Mouse (Mus musculus): ENCODE results near the gene Ctbs. TPM values are rescaled to one million over a fixed set of nuclear protein-coding genes. Genes with fewer than 3 reads are reported as not detected.
"Not testable (repeated sequence)": the region's sequence is repeated elsewhere in the genome, so short reads cannot be mapped to it uniquely, and the experiment has no call there.

Gene Ctbs
- polyA plus RNA-seq, 1 experiment from 2014 or later, result 4.3 TPM

DNA sequence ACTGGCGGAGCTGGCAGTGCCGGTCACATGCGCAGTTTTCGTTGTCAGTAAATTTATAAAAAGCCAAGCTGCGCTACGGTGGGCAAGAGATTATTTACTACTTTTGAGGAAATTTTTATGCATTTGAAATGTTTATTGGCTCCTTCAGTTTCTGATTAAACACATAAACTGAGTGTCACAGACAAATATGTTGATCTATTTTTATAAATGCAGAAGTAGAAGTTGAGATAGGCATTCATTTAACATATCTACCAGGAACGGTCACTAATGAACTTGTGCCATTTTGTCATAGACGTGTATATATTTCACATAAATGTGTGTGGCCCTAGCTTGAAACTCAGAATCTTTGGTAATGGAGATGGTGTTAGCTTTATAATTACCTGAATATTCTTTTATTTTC, 31.7 kb upstream of the Ctbs start:
- Histone ChIP-seq H3K27me3 (ENCODE audit: insufficient read depth, poor library complexity, severe bottlenecking) (no peaks in the 10 kb centered on the region), H3K27ac (no peak overlapping the region), H3K4me1 (replicated peaks) (0 out of 2 replicates have a peak, but pooled peaks cover 10% of the 10 kb centered on the region), H3K36me3 (peaks cover 79% of the 10 kb centered on the region), H3K4me3 (no peak overlapping the region), H3K9me3 (no peaks in the 10 kb centered on the region)
- DNase-seq (ENCODE audit: low spot score), result no peak
- WGBS, result 99% methylated on average over 8 of the region's 8 CpGs

DNA sequence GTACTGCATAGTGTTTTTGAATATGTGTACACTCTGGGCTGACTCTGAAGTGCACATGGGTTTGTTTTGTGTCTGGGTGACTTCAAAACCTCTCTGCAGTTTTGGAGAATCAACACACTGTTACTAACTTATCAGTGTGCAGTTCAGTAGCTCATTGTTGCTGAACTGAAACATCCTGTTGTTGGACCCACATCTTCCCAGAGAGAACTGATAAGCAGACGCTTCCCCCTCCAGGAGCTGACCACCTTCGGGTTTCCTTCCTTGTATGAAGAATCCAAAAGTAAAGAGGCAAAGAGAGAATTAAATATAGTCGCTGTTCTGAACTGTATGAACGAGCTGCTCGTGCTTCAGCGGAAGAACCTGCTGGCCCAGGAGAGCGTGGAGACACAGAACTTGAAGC, 30.7 kb upstream of the Ctbs start:
- no peaks in the 10 kb centered on the region for H3K27me3 ChIP-seq (ENCODE audit: insufficient read depth, poor library complexity, severe bottlenecking)
- no peak for DNase-seq (ENCODE audit: low spot score)
- WGBS, result 88% methylated on average over 7 of the region's 7 CpGs
- no peak overlapping the region for H3K27ac ChIP-seq
- H3K36me3 ChIP-seq, result peaks cover 89% of the 10 kb centered on the region
- H3K9me3 ChIP-seq, result no peaks in the 10 kb centered on the region
- no peak overlapping the region for H3K4me3 ChIP-seq
- H3K4me1 ChIP-seq (replicated peaks), result 0 out of 2 replicates have a peak, but pooled peaks cover 10% of the 10 kb centered on the region

DNA sequence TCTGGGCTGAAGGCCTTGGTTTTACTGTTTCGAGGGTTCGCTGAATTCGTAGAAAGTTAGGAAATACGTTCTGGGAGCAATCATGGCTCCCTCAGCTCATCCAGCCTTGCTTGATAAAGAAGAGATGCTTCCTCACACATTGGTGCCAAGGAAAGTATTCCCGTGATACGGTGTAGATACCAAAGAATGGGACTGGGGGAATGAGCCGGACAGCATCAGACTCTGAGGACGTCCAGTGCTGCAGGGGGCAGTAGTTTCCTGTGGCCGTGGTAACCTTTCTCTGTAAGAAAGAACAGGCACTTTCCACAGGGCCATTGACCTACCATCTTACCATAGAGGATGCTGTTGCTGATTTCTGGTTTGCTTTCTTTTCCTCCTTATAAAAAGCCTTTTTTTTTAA, 30.1 kb upstream of the Ctbs start:
- 90% methylated on average over 9 of the region's 9 CpGs for WGBS
- Histone ChIP-seq H3K4me1 (replicated peaks) (0 out of 2 replicates have a peak, but pooled peaks cover 7% of the 10 kb centered on the region), H3K9me3 (no peaks in the 10 kb centered on the region), H3K4me3 (no peak overlapping the region), H3K36me3 (peaks cover 83% of the 10 kb centered on the region), H3K27me3 (ENCODE audit: insufficient read depth, poor library complexity, severe bottlenecking) (no peaks in the 10 kb centered on the region), H3K27ac (no peak overlapping the region)
- DNase-seq (ENCODE audit: low spot score), result no peak

DNA sequence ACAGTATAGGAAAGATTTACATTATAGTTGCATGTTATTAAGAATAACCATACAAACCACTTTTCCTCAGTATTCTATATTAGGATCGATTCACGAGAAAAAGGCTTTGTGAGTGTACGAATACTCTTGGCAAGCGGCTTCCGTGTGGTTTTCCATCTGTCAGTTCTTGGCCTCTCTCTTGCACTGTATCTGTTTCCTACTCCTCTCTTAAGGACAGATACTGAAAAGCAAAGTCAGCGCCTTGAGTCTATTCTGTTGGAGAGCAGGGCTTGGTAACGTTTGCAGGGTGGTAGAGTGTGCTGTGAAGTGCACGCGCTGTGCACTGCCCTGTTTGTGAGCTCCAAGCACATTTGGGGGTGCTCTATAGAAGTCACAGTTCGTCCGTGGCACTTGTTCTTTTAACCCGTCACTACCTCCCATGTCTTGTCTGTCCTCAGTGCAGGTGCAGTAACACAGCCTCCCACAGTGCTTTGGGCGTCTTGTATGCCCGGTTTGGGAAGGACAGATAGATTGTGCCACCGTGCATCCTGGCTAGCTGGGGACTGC, 29.5 kb upstream of the Ctbs start:
- DNase-seq (ENCODE audit: low spot score), result no peak
- Histone ChIP-seq H3K27me3 (ENCODE audit: insufficient read depth, poor library complexity, severe bottlenecking) (no peaks in the 10 kb centered on the region), H3K9me3 (no peaks in the 10 kb centered on the region), H3K36me3 (peaks cover 78% of the 10 kb centered on the region), H3K27ac (no peak overlapping the region), H3K4me3 (no peak overlapping the region), H3K4me1 (replicated peaks) (0 out of 2 replicates have a peak, but pooled peaks cover 3% of the 10 kb centered on the region)
- 95% methylated on average over 15 of the region's 15 CpGs for WGBS

DNA sequence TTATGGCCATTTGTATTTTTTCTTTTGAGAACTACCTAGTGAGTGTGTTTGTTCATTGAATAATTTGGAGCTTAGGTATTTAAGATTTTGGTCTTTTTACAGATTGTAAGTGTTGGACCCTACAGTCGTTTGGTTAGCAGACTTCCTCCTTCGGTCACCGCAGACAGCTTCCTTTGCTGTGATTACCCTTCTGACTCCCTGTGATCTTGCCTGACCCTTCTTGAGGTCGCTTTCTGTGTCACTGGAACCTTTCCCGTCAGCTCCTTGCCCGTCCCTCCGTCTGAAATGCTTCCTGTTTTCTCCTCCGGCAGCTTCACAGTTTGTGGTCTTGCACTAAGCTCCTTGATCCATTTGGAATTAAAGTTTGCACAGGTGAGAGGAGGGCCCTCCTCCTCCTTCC, 27.8 kb upstream of the Ctbs start:
- 59% methylated on average over 8 of the region's 8 CpGs for WGBS
- H3K36me3 ChIP-seq, result peaks cover 75% of the 10 kb centered on the region

DNA sequence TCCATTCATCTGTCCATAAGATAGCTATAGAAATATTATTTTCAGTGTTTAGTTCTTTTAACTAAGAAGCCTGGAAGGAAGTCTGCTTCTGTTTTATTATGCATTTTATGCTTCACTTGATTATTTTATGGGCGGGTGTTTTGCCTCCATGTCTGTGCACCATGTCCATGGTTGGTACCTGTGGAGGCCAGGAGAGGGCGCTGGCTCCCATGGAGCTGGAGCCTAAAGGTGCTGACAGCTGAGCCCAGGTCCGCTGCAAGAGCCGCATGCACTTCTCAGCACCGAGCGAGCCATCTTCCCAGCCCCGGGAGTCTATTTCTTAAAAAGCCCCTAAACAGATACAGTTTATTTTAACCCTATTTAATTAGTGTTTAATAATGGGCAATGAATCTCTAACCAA, 25.9 kb upstream of the Ctbs start:
- Histone ChIP-seq H3K4me3 (no peak overlapping the region), H3K9me3 (no peaks in the 10 kb centered on the region), H3K27me3 (ENCODE audit: insufficient read depth, poor library complexity, severe bottlenecking) (no peaks in the 10 kb centered on the region), H3K27ac (no peak overlapping the region), H3K4me1 (replicated peaks) (peaks cover 11% of the 10 kb centered on the region; the same call in 1 of the 2 replicates), H3K36me3 (peaks cover 78% of the 10 kb centered on the region)
- WGBS, result 84% methylated on average over 7 of the region's 7 CpGs
- DNase-seq (ENCODE audit: low spot score), result no peak

More for the DNA sequence above, 27.8 kb upstream of the Ctbs start:
- no peaks in the 10 kb centered on the region for H3K27me3 ChIP-seq (ENCODE audit: insufficient read depth, poor library complexity, severe bottlenecking)
- H3K4me1 ChIP-seq (replicated peaks), result peaks cover 11% of the 10 kb centered on the region; the same call in 1 of the 2 replicates
- no peak overlapping the region for H3K4me3 ChIP-seq
- DNase-seq (ENCODE audit: low spot score), result no peak
- no peak overlapping the region for H3K27ac ChIP-seq
- no peaks in the 10 kb centered on the region for H3K9me3 ChIP-seq

DNA sequence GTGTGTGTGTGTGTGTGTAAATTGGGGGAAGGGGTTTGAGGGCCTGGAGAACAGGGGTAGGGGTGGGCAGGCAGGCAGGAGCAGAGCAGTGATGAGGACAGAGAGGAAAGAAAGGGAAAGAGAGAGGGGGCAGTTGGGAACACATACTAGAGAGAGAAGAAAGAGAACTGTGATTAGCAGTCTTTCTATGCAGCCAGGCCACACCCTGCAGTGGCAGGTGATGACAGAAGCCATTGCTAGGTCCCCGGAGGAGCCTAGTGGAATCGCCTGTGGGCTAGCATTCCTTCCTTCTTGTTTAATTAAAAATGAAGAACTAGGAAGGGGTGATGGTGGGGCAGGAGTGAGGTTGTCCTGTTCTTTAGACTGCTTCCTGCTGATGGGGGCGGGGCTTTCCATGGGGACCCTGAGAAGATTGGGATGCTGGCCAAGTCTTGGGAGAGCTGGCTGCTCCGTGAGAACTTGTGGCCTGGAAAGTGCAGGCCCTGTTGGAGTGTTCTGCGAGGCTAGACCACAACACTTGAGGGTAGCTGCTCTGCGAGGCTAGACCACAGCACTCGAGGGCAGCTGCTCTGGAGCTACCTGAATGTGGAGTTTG, 25.2 kb upstream of the Ctbs start:
- Histone ChIP-seq H3K27me3 (ENCODE audit: insufficient read depth, poor library complexity, severe bottlenecking) (no peaks in the 10 kb centered on the region), H3K9me3 (no peaks in the 10 kb centered on the region), H3K27ac (no peak overlapping the region), H3K36me3 (peaks cover 78% of the 10 kb centered on the region), H3K4me1 (replicated peaks) (peaks cover 11% of the 10 kb centered on the region; the same call in 1 of the 2 replicates), H3K4me3 (no peak overlapping the region)
- no peak for DNase-seq (ENCODE audit: low spot score)
- WGBS, result 79% methylated on average over 7 of the region's 7 CpGs

DNA sequence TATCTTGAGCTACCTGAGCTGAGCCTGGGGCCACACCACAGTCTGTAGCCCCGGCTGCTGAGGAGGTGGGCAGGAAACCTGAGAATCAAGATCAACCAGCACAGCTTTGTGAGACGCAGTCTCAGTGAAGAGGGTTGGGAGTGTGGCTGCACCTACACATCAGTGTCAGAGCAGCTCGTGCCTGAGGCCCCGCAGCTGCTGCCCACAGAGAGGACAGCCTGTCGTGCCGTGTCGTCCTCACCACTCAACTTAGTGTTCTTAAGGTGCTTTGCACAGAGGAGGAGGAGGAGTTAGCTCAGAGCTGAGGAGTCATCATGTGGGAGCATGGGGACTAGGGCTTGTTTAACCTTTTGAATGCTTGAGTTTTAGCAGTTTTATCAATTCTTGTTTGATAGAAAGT, 23.7 kb upstream of the Ctbs start:
- Histone ChIP-seq H3K4me3 (no peak overlapping the region), H3K27me3 (ENCODE audit: insufficient read depth, poor library complexity, severe bottlenecking) (no peaks in the 10 kb centered on the region), H3K36me3 (peaks cover 74% of the 10 kb centered on the region), H3K4me1 (replicated peaks) (peaks cover 11% of the 10 kb centered on the region; the same call in 1 of the 2 replicates), H3K9me3 (no peaks in the 10 kb centered on the region), H3K27ac (no peak overlapping the region)
- 73% methylated on average over 7 of the region's 7 CpGs for WGBS
- no peak for DNase-seq (ENCODE audit: low spot score)

DNA sequence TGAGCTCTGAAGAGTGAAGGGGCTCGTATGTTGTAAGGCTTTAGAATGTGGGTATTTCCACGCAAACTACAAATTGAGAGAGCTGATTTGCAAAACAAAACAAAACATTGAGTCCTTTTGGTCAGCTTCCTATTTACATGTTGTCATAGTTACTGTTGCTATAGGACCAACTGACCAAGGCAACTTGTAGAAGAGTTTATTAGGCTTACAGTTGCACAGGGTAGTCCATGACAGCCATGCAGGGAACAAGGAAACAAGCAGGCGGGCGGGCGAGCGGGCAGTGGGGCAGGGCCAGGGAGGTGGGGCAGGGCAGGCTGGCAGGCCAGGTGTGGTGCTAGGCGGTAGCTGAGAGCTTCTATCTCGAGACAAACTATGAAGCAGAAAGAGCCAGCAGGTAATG, 23.1 kb upstream of the Ctbs start:
- Histone ChIP-seq H3K4me3 (no peak overlapping the region), H3K9me3 (no peaks in the 10 kb centered on the region), H3K4me1 (replicated peaks) (peaks cover 11% of the 10 kb centered on the region; the same call in 1 of the 2 replicates), H3K36me3 (peaks cover 75% of the 10 kb centered on the region), H3K27ac (no peak overlapping the region), H3K27me3 (ENCODE audit: insufficient read depth, poor library complexity, severe bottlenecking) (no peaks in the 10 kb centered on the region)
- WGBS, result 85% methylated on average over 8 of the region's 8 CpGs
- DNase-seq (ENCODE audit: low spot score), result no peak

DNA sequence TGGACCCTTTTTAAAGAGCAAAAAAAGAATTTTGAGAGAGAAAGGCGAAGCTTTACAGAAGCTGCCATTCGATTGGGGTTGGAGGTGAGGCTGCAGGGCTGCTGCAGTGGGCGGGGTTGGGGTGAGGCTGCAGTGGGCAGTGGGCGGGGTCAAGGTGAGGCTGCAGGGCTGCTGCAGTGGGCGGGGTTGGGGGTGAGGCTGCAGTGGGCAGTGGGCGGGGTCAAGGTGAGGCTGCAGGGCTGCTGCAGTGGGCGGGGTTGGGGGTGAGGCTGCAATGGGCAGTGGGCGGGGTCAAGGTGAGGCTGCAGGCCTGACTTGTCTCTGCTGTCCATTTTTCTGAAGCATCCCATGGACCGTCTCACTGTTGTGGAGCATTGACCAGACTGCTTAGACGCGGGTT, 16.5 kb upstream of the Ctbs start:
- H3K27ac ChIP-seq; H3K4me1 ChIP-seq (replicated peaks); DNase-seq (ENCODE audit: low spot score); H3K9me3 ChIP-seq; H3K27me3 ChIP-seq (ENCODE audit: insufficient read depth, poor library complexity, severe bottlenecking); H3K4me3 ChIP-seq: not testable (repeated sequence)
- WGBS, result 92% methylated on average over 11 of the region's 11 CpGs
- H3K36me3 ChIP-seq, result peaks cover 92% of the 10 kb centered on the region

DNA sequence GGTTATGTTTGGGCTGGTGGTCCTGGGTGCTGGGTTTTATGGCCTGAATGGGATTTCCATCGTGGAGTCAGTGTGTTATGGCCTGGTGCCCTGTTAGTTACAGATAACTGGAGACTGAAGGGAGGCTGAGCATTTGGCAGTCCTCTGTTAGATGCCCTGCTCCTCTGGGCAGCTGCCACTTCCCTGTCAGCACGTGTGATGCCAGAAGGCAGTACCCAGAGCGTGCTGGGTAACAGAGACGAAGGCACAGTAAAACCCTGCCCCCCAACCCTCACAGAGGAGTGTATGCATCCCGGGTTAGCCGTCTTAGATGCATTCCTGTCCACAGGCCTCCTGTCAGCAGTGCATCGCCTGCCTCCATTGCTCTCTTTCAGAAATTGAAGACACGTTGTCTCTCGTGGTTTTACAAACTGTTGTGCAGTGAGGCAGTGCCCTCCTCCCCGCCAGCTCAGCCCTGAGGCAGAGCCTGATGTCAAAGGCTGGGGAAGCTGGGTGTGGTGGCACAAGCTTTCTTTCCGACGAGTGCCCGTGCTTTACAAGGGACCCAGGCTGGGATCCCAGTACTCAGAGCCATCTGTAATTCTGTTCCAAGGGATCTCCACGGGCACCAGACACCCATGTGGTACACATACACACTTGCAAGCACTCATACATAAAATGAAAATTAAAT, 15.8 kb upstream of the Ctbs start:
- 89% methylated on average over 14 of the region's 14 CpGs for WGBS
- H3K4me1 ChIP-seq (replicated peaks), result no peaks in the 10 kb centered on the region
- H3K9me3 ChIP-seq, result no peaks in the 10 kb centered on the region
- no peak for DNase-seq (ENCODE audit: low spot score)
- peaks cover 92% of the 10 kb centered on the region for H3K36me3 ChIP-seq
- H3K4me3 ChIP-seq, result no peak overlapping the region
- no peaks in the 10 kb centered on the region for H3K27me3 ChIP-seq (ENCODE audit: insufficient read depth, poor library complexity, severe bottlenecking)
- H3K27ac ChIP-seq, result no peak overlapping the region

DNA sequence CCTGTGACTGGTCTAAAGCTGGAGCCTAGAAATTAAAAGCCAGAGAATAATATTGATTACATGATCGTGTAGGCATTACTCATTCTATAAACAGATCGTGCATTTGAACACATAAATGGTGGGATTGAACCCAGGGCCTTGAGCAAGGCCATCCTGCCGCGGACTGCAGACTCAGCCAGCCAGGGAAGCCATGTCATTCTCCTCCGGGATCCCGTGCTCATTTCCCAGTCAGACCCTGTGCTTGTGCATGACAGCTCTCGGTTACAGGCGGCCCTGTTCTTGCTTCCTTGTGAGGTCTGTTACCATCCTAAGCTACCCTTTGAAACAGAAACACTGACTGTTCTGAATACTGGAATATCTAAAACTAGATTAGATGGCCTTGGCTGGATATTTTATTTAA, 14.9 kb upstream of the Ctbs start:
- no peak overlapping the region for H3K27ac ChIP-seq
- no peaks in the 10 kb centered on the region for H3K4me1 ChIP-seq (replicated peaks)
- H3K9me3 ChIP-seq, result no peaks in the 10 kb centered on the region
- no peak overlapping the region for H3K4me3 ChIP-seq
- 91% methylated on average over 8 of the region's 8 CpGs for WGBS
- no peak for DNase-seq (ENCODE audit: low spot score)
- H3K36me3 ChIP-seq, result peaks cover 84% of the 10 kb centered on the region
- no peaks in the 10 kb centered on the region for H3K27me3 ChIP-seq (ENCODE audit: insufficient read depth, poor library complexity, severe bottlenecking)

DNA sequence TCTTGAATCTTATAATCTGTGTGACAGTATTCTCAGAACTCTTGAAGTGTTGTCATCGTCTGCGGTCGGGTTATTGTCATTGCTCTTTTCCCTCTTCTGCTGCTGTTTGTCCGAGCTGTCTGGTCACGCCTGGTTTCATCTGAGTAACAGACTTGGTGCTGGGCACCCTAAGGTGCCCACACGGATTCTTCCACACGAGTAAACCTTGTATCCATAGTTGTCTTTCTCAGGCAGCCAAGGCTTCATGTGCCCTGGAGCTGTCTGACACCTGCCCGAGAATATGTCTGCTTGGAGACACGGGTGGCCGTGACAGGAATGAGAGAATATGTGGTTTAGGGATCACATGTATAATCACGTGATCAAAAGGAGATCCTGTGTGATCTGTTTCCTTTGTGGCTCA, 14.1 kb upstream of the Ctbs start:
- no peaks in the 10 kb centered on the region for H3K4me1 ChIP-seq (replicated peaks)
- DNase-seq (ENCODE audit: low spot score), result no peak
- H3K36me3 ChIP-seq, result peaks cover 88% of the 10 kb centered on the region
- H3K9me3 ChIP-seq, result no peaks in the 10 kb centered on the region
- no peak overlapping the region for H3K27ac ChIP-seq
- H3K27me3 ChIP-seq (ENCODE audit: insufficient read depth, poor library complexity, severe bottlenecking), result no peaks in the 10 kb centered on the region
- no peak overlapping the region for H3K4me3 ChIP-seq
- 93% methylated on average over 11 of the region's 11 CpGs for WGBS
